ENCODE assay signal across 19 mouse cellular contexts in genomic region chr10:78409035-78409788, GRCm38 (mm10). TPM values are rescaled to one million over a fixed set of nuclear protein-coding genes. Genes with fewer than 3 reads are reported as not detected.
DNase-seq lines count a peak whose midpoint lies in the region; TF ChIP-seq lines count a peak whose summit lies in the region.
"Had no signal": no experiment of that assay in that cellular context is flagged by ENCODE, and none has a peak within 500 bp of the region (broad histone marks: within the 10 kb centered on the region; RNA-seq: fewer than 3 reads in every experiment).

No protein-coding gene starts in this region.

- H3K27ac ChIP-seq in layer of hippocampus, adult 2 months, result no peak overlapping the region
- H3K27ac ChIP-seq: hindbrain, embryonic 12.5 days; midbrain, embryonic 13.5 days; neural tube, embryonic 13.5 days had no signal

- no peak overlapping the region for H3K4me3 ChIP-seq in layer of hippocampus, adult 2 months
- H3K4me3 ChIP-seq: heart, embryonic 12.5 days; hindbrain, embryonic 12.5 days; midbrain, embryonic 13.5 days; neural tube, embryonic 13.5 days had no signal

- no peak for TF ChIP-seq CTCF in layer of hippocampus, adult 2 months (conservative IDR thresholded peaks at IDR 0.05)

- peak; percentile 45 to 59 for DNase-seq in cerebellum, postnatal 36 days
- DNase-seq in cerebellum, postnatal 10 days, result no peak
- peak; percentile 96 for DNase-seq in NIH3T3 (ENCODE audit: low read depth)
- DNase-seq in adrenal gland, postnatal 14 days, result peak; percentile 83
- peak; percentile 82 for DNase-seq in testis, postnatal 14 days (ENCODE audit: low spot score)
- DNase-seq in urinary bladder, postnatal 10 days (ENCODE audit: low spot score), result no peak
- no peak for DNase-seq in layer of hippocampus, adult 2 months (ENCODE audit: low spot score in 2 of 2)
- DNase-seq: forebrain, postnatal 0 days; heart, postnatal 14 days; kidney, adult 2 months; kidney, postnatal 10 days; left cerebral cortex, postnatal 4 days; liver; lung, postnatal 10 days; spleen, adult 18-20 months had no signal

RNA-seq across cellular contexts. Expression of gene Rrp1, which starts 3.6 kb away (rescaled TPM):
- 199 and 221 TPM in 2 replicates for total RNA-seq in adrenal gland, postnatal 14 days (2021)
- 100 to 1,000 TPM; 352 to 358 TPM for total RNA-seq in layer of hippocampus, adult 2 months (2021)

RNA-seq across cellular contexts. Expression of gene Cstb, which starts 16.3 kb away (rescaled TPM):
- total RNA-seq in adrenal gland, postnatal 14 days (2021), result 176 and 179 TPM in 2 replicates
- 10 to 100 TPM; 29.9 to 34.9 TPM for total RNA-seq in layer of hippocampus, adult 2 months (2021)

RNA-seq across cellular contexts. Expression of gene Pdxk, which starts 55.6 kb away (rescaled TPM):
- total RNA-seq in adrenal gland, postnatal 14 days (2021), result 21.5 and 26.2 TPM in 2 replicates
- total RNA-seq in layer of hippocampus, adult 2 months (2021), result 10 to 100 TPM; 95.6 to 96.1 TPM

RNA-seq across cellular contexts. Expression of gene Agpat3, which starts 56.9 kb away (rescaled TPM):
- 323 and 324 TPM in 2 replicates for total RNA-seq in adrenal gland, postnatal 14 days (2021)
- total RNA-seq in layer of hippocampus, adult 2 months (2021), result 100 to 1,000 TPM; 207 to 216 TPM

Comparison
In these comparisons a context has a peak if more than half of its experiments do, and no peak if none do; other contexts are left out.
1. DNase-seq: peak in cerebellum, postnatal 36 days (2 of 2), NIH3T3 (single experiment), adrenal gland, postnatal 14 days (single experiment) and testis, postnatal 14 days (single experiment); none in cerebellum, postnatal 10 days (0 of 2), urinary bladder, postnatal 10 days (single experiment) and layer of hippocampus, adult 2 months (0 of 2).